Mouse (Mus musculus) retina, postnatal 7 days (tissue): Measurements from ENCODE around the gene Tubgcp3.
"Not testable (repeated sequence)": the region's sequence is repeated elsewhere in the genome, so short reads cannot be mapped to it uniquely, and the experiment has no call there.

Experiments used
- DNase-seq: peaks from one replicate; pipeline ENCODE4 v3.0.0-alpha.2; 2012; ENCODE audit warnings: low read depth, low spot score

Tubgcp3 gene

DNA sequence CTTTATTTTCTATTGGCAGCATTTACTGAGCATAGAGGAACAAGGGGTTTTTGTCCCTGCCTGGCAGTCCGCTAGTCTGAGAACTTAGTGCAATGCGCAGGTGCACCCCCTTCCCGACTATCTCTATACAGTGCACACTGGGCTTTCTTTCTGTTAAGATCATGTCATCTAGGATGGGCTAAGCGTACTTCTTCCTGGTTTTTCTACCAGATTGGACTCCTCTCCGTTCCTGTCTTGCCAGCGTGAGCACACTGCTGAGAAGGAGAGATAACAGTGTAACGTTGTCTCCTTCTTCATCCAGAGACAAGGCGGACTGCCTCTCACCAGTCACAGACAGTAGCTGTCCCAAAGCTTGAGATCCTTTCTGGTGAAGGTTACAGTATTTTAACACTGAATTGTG is 27.7 kb downstream of the Tubgcp3 start:
- no peak for DNase-seq

DNA sequence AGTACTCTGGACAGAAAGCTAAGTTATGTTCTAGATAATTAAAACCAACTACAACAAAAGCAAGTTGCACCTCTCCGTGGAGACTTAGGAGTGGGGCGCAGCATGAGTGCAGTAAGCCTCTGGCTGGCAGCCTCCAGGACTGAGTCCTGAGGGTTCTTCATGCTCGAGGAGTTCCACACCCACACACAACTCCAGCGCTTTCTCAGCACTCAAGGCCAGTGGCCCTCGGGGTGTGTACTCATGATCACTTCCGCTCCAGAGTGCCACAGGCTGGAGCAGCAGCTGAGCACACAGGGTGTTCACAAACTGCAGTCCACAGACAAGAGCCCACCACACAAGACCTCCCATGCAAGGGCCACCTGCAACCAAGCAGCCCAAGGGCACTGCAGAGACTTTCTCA is 30.5 kb downstream of the Tubgcp3 start:
- no peak for DNase-seq

DNA sequence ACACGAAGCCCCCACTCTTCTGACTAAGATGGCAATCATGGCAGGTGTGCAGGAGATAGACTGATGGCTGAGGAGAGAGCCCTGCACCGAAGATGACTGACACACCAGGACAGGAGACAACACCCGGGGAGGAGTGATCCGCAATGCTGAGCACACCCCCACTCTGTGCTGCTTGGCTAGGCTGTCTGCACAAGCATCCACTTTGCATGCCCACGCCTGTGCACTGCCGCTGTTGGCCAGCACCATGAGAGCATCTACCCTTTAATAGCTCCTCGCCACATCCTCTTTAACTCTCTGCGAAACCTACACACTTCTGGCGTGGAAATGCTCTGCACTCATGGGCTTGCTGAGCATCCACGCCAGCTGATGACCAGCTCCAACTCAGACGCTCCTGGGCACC is 33.6 kb downstream of the Tubgcp3 start:
- DNase-seq = no peak

DNA sequence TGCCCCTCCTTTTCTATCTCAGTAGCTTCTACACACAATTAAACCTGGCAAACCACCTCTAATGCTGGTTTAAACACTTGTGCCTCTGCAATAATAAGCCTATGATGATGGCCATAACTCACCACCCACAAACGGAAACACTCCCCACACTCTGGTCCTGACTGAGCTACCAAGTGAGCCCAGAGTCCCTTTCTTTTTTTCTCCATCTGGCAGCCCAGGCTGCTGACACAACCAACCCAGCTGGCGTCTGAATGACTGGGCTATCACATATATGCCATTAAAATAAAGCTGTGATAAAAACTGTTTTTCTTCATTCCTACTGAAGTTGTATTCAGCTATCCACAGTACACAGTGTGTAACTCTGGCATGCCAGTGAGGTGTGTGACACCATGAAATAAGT is 36.7 kb downstream of the Tubgcp3 start:
- no peak for DNase-seq

DNA sequence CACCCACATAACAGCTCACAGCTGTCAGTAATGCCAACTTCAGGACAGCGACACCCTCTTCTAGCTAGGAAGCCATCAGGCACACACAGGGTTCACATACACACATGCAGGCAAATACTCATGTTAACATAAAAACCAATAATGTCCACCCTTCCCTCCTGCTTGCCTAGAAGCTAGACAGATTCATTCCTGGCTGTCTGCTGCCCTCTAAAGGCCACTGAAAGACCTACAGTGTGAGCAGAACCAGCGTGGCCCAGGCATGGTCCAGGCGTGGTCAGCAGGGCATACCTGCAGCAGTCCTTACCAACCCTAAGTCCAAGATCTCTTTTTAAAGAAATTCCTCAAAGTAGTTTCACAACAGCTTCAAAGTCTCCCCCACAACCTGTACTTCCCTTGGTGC is 43.0 kb downstream of the Tubgcp3 start:
- DNase-seq = peak; percentile 27

DNA sequence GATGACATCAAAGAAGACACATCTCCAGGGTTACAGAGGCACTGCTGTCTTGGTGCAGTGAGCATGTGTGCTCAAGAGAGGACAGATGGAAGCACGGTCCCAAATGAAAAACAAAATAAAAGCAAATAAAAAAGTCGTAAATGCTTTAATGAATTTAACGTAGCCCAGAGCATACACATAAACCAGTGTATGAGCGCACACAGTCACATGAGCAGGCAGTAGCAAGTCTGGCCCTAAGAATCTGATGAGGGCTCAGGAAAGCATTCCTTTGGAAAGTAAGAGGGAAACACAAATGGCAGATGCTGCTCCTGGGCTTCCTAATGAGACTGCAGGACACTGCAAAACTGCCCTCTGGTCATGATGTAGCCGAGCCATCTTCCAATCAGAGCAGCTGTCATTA is 46.2 kb downstream of the Tubgcp3 start:
- no peak for DNase-seq

DNA sequence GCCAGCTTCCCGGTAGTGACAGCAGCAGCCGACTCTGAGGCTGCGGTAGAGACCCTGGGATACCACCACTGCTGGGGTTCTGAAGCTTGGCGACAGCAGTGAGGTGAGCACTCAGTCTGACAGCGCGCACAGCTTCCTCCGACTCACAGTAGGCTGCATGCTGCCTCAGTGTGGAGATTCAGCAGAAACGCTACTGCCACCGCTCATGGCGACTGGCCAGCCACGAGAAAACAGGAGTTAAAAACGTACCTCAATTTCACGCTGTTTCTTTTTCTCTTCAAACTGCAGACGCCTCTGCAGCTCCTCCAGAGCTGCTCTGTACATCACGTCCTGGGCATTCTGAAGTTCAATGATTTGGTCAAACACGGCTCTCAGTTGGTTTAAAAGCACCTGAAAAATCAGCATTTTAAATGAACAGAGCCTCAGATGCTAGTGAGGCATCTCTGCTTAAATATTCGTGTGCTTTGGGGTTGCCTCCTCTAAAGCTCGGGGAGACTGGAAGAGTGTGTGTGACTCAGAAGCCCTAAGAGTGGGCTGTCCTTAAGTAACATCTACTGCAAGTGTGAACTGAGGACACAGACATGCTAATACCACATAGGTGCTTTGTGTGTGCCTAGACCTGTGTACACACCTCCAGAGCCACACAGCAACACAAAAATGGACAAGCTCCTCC is 50.4 kb downstream of the Tubgcp3 start:
- no peak for DNase-seq

DNA sequence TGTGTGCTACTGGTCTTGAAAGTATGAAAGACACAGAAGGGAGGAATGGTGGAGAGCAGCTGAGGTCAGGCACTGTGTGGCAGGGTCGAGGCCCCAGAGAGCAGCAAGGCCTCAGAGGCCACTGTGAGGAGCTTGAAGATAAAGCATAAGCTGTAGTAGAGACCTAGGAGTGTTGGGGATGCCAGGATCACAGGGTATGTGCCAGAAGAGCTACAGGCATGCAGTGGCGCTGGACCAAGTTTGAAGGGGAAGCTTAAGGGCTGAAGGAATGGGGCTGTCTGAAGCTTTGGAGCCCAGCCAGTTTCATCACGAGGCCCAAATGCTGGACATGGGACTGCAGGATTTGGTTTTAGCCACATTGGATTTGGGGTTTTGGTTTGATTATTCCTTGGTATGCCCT is 54.7 kb downstream of the Tubgcp3 start:
- DNase-seq = not testable (repeated sequence)

DNA sequence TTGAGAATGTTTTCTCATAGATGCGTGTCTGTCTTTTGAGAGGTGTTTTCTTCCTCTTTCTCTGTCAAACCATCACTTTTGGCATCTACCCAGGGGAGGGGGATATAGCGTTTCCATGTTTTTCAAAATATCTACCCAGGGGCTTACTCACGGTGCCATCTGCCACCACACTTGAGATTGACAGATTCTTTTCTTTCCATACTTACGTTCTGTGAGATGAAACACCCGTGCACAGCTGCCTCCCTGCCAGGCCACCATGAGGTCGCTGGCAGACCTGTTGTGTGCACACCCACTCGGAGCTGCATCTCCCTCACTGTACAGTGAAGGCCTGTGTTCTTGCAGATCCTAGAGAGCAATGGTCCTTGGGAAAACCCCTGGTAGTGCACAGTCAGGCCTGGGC is 58.8 kb downstream of the Tubgcp3 start:
- DNase-seq = no peak

DNA sequence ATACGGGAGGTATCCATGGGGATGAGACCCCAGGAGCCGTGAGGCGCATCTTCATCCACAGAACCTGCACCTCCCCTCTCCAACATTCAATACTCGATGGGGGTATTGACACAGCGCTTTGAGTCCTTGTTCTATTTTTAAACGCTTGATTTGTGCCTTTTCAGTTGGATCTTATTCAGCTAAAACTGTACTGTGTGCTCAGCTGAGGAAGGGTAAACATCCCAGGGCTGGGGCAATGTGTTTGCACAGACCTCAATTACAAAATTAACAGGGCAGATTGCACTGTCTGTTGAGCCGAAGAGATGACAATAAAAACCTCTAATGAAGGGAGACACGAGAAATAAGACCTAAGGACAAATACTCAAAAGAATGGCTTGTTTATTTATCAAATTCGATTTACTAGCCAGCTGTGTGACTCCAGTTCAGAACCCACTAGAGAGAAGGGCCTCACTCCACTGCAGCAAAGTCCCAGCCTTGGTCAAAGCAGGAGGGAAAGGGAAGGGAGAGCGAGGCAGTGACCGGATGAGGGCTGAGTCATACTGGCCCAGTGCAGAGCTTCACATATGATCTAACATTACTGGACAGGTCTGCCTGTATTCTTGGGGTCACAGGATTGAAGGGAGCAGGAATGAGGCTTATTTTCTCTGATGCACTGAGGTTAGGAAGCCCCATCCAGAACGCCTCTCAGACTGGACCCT is 62.1 kb downstream of the Tubgcp3 start:
- DNase-seq = no peak

DNA sequence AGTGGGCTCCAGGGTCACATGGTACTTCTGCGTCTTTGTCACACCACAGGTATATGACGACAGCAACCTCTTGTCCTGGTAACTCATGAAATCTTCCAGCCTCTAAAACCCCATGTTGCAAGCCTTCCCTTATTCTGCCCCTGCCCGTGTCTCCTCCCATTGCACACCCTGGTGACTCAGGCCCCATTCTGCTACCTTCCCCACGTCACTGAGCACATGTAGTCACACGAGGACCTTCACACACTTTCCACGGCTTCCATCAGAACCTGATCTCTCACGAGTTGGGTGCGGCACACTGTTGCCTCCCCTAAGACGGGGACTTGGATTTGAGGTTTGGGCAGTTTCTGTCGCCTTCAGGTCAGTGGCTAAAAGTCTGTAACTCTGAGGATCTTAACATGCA is 63.2 kb downstream of the Tubgcp3 start:
- DNase-seq = no peak

DNA sequence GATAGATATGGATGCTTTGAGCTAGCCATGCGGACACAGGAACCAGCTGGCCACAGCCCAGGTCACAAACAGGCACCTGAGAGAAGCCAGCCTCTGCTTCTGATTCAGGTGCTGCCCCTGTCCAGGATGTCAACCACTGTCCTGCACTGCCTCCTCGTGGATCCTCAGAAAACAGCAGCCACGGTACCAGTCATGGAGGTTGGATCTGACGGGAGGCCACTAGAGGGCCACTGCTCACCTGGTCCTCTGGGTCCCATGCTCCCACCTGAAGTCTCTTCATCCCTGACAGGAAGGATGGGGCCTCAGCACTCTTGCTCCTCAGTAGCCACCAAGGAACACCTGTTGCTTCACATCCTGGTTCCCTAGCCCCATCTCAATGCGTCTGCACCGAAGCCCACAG is 64.8 kb downstream of the Tubgcp3 start:
- peak; percentile 67 for DNase-seq

DNA sequence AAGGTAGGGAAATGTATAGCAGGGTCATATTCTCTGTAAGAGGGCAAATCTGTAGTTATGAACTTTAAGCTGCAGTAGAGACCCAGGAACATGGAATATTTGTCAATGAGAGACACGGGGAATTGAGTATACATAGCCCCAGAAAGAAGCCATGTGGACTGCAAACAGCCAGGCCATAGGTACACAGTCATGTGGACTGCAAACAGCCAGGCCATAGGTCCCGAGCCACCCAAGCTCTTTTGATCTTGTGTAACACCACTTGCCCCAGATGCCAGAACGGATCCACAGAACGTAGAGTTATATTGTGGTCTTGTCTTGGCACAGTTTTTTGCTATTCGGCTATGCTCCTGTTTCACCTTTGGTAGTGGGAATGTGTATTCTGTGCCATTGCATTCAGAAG is 88.3 kb downstream of the Tubgcp3 start:
- no peak for DNase-seq

DNA sequence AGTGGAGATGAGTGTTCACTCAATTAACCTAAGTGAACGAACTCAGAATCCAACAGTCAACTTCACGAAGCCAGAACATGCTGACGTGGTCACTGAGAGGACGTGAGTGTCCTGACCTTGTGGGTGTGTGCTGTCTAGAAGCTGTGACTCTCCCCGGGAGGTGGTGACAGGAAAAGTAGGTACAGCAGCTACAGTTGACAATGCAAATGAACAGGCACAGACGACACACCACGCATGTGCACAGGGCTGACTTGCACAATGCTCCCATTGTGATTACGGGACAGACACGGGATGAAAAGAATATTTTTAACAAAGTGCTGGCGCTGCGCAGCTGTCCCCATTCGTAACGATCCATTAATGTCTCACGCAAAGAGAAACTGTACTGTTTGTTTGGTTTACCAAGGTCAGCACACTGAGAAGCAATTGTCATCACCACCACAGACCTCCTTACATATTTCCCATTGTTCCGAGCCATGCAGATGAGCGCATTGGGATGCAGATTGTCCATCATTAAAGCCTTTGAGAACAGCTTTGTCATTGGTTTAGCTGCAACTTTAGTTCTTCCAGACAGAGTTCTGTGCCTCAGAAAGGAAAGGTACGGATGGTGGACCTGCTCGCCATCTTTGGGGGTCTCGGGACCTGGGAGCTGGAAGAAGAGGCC is 92.6 kb downstream of the Tubgcp3 start:
- DNase-seq = not testable (repeated sequence)

DNA sequence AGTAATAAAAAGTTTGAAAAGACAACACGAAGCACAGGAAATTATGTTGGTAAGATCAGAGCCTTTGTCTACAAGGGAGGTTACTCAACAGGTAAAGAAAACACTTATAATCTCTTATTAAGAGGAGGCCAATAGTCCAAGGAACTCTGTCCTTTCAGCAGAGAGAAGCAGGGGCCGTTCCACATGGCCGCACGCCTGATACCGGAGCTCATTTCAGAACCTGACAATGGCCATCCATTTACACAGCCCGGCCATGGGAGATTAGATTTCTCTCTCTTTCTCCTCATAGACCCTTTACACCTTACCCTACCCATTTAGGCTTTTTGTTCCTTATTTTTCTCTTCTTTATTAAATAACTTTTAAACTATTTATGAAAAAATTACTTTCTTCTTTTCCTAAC is 95.3 kb downstream of the Tubgcp3 start:
- no peak for DNase-seq

DNA sequence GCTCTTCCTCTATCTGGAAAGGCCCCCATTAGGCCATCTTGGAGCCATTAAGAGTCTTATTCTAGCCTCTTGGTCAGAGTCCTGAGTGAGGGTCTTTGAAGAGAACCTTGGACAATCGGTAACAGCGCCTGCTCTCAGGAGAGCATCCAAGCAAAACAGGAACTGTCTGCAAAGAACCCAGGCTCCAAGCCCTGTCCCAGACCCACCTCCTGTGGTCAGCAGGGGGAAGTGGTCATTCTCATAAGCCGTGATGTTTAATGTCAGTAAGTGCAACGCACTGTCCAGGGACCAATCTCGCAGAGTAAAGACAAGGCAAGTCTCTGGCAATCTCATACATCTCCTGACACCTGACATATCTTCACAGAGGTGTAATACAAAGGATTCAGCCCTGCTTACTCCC is 96.0 kb downstream of the Tubgcp3 start:
- no peak for DNase-seq

DNA sequence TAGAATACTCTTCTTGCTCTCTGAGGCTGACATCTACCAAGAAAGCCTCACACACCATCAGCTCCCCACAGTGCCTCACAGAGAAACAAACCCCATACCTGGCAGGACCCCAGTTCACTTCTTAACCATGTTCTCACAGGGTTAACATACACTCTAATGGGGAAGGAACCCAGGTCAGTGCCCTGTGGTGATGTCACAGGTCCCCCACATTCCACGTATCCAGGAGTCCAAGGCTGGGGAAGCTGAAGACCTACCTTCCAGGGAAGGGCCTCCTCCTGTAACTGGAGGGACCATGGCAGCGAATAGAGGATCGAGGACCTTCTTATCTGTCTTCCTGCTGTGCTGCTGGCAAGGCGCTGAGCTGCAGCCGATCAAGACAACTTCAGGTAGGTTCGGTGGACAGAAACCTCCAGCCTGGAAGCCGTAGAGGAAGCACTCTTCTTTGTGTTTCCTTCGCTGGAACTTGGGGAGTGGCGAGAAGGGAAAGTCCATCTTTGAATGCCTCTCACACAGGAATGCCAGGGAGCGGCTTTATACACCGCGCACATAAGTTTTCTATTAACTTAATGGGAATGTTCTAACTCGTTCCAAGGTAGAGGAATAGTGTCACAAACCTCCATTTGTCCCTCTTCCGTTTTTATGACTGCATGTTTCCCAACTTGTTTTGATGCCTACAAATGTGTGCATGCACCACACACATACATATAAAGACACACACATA is 99.1 kb downstream of the Tubgcp3 start, which contains the start of gene Spaca7:
TSS of gene Spaca7 (plus strand) at position 216 of the 721 bp plus-strand sequence.
- DNase-seq = no peak

DNA sequence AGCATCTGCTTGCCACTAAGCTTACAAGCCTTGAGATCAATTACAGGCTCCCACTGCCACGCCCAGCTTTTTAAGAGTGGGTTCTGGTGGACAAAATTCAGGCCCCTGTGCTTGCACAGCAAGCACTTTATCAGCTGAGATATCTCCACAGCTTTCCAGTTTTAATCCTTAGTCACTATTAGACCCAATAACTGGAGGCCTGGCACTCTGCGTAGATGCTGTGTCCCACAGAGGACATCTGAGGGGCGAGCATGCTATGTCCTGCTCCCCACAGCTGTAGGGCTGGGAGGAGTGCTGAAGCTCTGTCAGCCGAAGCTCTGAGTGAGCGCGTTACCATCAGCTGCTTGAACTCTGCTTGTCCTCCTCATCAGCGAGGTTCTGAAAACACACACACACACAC is 105.5 kb downstream of the Tubgcp3 start:
- DNase-seq = no peak

DNA sequence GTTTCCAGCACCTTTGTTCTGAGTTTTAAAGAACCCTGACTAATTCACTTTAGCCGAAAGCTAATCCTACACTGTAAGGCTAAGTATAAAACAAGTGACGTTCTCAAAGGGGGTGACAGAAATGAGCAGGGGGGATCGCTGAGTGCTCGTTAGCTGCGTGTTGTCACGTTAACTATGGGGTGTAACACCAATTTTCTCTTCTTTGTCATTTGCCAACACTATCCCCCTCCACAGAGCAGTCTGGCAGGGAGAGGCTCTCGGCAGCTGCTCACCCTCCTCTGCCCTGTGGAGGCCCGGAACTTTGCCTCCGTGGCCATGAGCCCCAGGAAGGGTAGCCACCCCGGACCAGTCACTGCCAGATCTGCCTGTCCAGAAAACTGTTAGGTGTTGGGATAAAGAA is 106.6 kb downstream of the Tubgcp3 start:
- no peak for DNase-seq

DNA sequence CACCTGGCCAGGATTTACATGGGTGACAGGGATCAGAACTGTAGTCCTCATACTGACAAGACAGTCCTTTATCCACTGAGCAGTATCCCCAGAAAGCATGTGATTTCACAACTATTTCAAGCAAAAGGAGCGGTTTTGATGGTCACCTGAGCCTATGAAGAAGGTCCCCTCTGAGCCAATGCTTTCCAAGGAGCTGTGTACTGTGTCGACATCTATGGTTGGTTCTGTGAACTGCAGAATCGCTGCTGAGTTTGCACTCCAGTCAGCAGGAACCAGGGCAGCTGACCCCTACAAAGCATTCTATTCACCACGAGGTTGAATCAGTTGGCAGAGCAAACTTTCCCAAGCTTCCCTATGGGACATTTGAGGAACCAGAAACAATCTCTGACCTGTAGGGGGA is 107.7 kb downstream of the Tubgcp3 start:
- DNase-seq = peak; percentile 29
